Mouse (Mus musculus) MEL-GATA-1-ER (cell line): ENCODE results near the gene Mms19.
"Not testable (repeated sequence)": the region's sequence is repeated elsewhere in the genome, so short reads cannot be mapped to it uniquely, and the experiment has no call there.

Source experiments
- DNase-seq: peaks from one replicate; pipeline ENCODE4 v3.0.0-alpha.2; 2012; ENCODE audit warnings: low read depth; ENCODE audit errors: extremely low read depth

Gene Mms19

DNA sequence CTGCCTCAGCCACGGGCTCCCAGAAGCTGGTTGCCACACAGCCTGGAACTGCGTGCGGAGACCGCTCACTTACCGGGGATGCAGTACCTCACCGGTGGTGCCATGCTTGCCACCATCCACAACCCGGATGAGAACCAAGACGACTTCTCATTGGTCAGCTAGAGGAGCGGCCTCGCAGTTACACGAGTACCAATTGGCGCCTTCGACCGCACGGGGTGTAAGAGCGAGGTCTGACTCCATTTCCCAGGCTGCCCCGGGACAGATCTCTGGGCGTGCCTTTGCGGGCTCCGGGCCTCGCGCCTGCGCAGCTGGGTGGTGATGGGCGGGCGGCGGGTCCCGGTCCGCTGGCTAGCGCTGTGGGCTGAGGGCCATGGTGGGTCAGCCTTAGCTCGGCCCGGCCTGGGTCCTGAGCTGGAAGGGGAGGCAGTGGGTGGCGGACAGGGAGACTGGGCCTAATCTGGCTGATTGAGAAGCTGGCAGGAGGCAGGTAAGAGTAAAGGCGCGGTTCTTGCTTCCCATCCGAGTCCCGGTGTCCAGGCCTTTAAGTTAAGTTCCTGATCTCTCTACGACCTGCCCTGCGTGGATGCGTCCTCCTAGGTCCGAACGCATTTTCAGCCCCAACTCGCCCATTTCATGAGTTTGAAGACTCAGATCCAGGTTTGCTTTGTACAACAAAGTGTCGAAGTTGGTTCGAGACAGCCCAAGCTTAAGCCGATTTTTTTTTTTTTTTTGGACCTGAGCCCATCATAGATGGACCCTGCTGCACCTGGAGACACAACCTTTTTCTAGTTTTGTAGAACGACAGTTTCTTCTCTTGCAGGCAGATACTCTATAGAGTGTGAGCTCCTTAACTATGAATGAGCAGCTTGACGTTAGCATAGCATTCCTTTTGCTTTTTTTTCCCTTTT is 47.5 kb downstream of the Mms19 start, which contains the start of the genes Exosc1 and Zdhhc16:
Gene Exosc1, minus strand, starts transcription at position 245 of the 908 bp plus-strand sequence.
Gene Zdhhc16, plus strand, starts transcription at position 302 of the 908 bp plus-strand sequence.
- peak; percentile 99 for DNase-seq

GRCm38 (mm10) chr19:41932686-41933085 is 48.3 kb downstream of the Mms19 start:
- peak; percentile 79 for DNase-seq

- no peak for DNase-seq
Observed at GRCm38 (mm10) chr19:41920412-41921067, 60.4 kb downstream of the Mms19 start.

DNA sequence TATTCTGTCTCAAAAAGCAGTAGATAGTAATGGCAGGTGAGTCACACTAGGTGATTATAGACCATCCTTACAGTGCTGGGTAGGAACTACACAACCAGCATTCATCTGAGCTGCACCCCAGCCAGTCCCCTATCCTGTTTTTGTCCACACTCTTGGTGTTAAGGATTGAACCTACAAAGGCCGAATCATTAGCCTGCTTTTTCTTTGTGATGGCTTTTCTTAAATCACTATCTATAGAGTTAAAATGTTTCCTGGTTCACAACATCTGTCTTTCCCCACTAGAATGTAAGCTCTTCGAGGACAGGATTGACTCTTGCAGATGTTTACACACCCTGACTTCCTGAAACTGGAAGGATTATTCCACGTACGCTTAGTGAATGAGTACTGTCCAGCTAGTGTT is 61.5 kb downstream of the Mms19 start:
- no peak for DNase-seq

- no peak for DNase-seq
Observed at GRCm38 (mm10) chr19:41916853-41917252, 64.1 kb downstream of the Mms19 start.

DNA sequence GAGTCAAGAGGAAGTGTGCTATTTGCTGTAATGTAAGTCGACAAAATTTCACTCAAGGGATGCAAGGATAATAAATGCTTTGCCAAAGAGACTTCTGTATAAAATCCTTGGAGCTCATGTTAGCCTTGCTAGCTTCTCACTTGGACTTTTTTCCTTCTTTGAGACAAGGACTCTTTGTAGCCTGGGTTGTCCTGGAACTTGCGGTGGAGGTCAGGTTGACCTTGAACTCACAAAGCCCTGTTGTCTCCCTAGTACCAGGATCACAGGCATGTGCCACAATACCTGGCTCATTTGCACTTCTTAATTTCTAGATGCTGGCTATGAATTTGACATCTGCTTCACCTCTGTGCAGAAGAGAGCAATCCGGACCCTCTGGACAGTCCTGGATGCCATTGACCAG is 65.7 kb downstream of the Mms19 start:
- no peak for DNase-seq

DNA sequence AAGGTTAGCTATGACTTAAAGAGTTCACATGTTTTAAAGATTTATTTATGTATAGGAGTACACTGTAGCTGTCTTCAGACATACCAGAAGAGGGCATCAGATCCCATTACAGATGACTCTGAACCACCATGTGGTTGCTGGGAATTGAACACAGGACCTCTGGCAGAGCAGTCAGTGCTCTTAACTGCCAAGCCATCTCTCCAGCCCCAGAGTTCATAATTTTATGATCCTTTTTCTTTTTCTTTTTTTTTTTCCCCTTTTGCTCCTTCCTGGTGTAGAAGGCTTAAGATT is 66.4 kb downstream of the Mms19 start:
- not testable (repeated sequence) for DNase-seq

DNA sequence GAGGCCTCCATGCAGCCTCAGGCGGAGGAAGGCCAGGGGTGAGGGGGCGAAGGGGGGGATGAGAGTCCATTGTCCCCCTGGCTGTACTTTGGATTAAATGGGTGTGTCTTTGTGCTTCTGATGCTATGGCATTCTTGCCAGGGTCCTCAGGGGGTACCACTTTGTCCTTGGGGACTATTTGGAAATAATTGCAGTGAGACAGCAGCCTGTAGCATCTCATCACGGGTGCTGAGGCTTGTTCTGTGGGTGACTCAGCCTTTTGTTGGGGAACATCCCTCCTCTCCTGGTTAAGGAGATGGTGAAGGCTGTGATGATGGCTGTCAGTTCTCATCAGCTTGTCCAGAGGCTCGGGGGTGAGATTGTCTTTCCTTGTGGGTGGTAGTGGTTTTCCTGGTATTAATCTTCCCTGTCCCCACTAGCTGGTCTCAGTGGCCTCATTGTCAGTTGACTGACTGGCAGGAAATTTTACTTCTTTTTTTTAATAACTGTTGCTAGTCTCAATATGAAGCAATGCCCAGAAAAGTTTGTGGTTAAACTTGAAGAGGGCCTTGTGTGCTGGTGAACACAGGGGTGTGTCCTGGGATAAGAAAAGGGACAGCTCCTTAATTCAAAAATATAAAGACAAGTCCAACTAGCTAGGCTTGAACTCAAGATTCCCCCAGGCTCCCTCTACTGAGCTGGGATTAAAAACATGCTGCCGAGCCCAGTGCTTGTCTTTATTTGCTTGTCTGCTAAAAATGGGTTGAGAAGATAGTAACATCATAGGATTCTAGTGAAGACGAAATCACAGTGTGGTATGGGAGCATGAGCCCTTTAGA is 67.0 kb downstream of the Mms19 start:
- DNase-seq: no peak

GRCm38 (mm10) chr19:41912121-41913080 is 68.6 kb downstream of the Mms19 start:
- DNase-seq: no peak

GRCm38 (mm10) chr19:41911178-41912073 is 69.5 kb downstream of the Mms19 start, which contains the start of gene Pgam1:
Gene Pgam1, plus strand, starts transcription at chr19:41911923.
- peak; percentile 96 for DNase-seq

GRCm38 (mm10) chr19:41910396-41910795 is 70.6 kb downstream of the Mms19 start:
- no peak for DNase-seq

GRCm38 (mm10) chr19:41908736-41909135 is 72.2 kb downstream of the Mms19 start:
- no peak for DNase-seq

DNA sequence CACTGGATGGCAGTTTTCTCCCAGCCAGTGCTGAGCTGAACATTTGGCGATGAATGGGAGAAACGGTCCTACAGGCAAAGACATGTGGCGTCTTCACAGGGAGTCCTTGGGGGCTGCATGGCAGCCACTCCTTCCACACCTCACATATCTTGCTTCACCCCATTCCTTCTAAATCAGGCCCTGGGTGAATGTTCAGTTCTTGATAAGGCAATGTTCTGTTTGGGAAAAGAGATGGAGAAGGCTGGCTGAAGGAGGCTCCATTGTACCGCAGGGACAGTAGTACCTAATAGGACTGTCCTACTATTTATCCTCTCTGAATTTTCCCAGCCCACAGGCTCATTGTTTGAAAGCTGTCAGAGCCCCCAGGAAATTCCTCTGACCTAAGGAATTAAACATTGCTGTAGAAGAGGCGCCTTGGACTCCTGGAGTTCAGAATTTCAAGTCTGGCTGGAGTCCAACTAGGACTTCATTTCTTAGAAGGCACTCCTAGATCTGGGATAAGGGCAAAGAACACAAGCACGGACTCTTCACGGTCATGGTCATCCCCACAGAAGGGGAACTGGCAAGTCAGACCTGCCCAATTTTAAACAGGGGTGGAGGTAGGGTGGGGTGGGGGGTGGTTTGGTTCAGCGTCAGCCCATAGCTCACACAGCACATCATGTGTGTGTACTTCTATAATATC is 73.7 kb downstream of the Mms19 start:
- peak; percentile 79 for DNase-seq

DNA sequence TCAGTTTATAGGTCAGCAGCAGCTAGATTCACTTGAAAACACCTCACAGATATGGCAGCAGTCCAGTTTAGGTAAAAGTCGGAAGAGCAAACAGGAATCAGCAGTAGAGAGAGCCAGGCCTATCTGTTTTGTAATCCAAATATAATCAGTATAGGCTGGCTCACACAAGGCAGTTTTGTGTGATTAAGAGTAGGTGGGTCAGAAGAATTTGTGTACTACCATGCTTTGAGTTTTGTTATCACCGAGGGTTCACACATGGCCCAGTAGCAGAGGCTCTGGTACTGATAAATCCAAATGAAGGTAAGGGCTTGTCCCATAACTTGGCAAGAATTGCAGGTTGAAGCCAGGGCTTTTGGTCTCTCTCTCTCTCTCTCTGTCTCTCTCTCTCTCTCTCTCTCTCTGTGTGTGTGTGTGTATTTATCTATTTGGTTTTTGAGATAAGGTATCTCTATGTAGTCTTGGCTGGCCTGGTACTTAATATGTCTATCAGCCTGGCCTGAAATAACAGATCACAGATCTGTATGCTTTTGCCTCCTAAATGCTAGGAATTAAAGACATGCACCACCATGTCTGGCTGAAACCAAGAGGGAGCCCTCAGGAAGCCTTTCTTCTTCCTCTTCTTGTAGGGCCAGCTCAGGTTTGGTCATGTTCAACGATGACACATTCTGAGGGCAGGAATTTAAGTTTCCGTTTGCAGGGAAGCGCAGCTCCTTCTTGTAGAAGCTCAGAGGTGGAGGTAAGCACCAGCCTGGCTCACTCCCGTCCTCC is 74.5 kb downstream of the Mms19 start:
- peak; percentile 59 for DNase-seq

DNA sequence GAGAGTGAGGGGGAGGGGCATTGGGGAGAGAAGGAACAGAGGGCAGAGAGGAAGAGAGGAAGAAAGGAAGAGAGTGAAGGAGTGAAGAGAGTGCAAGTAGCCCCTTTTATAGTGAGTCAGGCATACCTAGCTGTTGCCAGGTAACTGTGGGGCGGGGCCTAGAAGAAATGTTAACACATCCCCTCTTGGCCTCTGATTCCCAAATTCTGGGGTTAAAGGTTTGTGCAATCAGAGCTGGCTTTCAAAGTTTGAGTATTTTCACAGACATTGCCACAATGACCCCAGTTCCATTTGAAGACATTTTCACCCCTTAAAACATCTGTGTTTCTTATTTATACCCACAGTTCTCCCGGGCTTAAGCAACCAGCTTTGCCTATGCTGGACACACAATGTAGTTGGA is 75.7 kb downstream of the Mms19 start:
- DNase-seq: no peak

- DNase-seq: peak; percentile 65
Observed at GRCm38 (mm10) chr19:41902848-41903593, 77.9 kb downstream of the Mms19 start.

DNA sequence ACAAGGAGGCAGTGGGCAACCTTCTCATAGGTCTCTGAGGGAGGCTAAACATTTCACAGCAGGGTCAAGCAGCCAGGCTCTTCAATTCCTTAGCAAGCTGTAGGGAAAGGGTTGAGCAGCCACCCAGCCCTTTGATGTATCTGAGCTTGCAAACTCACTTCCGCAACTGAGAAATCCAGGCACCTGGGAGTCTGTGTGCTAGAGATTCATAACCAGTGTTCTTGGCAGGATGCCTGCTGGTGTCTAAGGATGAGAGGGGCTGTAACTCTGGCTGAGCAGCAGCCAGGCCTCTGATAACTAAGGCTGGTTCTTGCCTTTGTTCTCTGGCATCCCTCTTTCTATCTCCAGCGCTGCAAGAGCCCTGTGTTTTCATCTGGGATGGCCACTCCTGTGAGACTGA is 79.3 kb downstream of the Mms19 start:
- peak; percentile 98 for DNase-seq
